Mouse (Mus musculus): Measurements from ENCODE around the gene Hecw2.

Gene Hecw2

DNA sequence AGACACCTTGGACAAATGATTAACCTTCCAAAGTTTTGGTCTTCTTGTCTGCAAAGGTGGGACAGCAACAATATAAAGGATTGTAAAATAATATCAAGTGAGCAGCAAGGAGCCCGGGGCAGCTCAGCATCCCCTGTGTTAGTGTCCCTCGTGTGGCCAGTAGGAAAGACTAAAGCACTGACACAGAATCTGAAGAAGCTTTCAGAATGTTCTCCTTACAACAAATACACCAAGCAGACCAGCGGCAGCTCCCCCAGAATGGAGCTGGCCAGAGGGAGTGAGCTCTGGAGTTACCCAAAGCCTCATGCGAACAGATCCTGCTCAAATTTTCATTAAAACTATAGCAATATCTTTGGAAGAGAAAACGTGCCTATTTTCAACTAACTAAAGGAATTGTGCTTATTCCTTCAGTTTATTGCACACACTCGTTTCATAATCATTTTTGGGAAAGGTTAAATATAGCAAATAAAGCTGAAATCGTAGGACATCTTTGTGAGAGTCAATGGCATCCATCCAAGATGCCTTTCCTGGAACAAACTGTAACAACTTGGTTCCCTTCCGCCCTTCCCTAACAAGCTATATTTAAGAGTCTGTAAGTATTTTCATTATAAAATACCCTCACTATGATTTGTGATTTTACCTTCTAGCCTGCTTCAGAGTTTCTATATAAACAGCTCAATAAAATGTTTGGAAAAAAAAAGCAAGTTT lies 208.6 kb downstream of the Hecw2 start:
- no peak for DNase-seq (ENCODE audit: low spot score)

DNA sequence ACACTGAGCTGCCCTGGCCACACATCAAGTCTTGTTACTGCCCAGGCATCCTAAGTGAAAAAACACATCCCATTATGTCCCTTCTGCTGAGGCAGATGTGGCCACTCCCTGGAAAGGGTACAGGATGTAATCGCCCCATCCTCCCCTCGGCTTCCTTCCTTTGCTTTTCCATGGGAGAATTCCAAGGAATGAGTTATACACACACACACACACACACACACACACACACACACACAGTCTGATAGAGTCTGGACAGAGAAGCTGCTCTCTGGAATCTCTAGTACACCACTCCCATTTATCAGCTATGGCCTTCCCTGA lies 216.5 kb downstream of the Hecw2 start:
- no peak for DNase-seq (ENCODE audit: low spot score)

DNA sequence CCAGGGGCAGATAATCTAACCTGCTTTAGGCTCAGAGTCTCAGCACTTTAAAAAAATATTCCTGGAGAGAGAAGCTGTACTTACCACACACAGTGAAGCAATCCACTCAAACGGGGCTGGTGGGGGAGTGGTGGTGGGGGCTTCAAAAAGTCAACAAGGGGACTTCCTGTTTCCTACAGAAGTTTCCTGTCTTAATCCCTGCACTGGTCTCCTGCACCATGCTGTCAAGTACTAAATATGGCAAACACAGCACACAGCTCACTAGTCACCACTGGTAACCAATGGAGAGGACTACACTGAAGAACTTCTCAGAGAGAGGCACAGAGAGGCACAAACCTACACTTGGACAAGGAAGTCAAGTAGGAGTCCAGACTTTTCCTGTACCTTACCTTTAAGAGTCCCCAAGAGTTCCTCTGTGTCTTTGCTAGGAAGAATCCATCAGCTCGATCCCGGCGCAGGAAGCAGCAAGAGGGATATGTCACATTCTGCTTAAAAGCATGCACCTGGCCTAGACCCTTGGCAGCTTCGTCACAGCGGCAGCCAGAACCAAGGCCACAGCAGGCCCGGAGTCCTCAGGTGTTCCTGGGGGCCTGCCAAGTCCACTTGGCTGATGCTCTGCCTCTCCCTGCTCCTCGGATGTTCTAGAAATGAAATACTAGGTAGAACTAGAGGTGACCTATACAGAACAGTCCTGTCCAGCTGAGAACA lies 217.0 kb downstream of the Hecw2 start:
- no peak for DNase-seq (ENCODE audit: low spot score)

DNA sequence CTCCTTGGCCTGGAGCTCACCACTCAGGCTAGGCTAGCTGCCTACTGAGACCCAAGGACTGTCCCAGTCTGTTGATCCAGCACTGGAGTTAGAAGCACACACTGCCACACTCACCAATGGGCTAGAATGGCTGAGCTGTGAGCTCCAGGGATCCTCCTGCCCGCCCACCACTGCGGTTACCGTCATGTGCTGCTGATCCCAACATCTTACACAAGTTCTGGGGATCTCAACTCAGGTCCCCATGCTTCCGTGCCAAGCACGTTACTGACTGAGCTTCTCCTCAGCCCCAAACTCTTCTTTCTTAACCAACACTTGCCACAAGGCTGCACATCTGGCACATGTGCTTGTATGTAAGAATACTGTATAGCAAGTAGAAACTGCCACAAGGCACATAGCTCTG lies 218.2 kb downstream of the Hecw2 start:
- DNase-seq (ENCODE audit: low spot score): no peak

DNA sequence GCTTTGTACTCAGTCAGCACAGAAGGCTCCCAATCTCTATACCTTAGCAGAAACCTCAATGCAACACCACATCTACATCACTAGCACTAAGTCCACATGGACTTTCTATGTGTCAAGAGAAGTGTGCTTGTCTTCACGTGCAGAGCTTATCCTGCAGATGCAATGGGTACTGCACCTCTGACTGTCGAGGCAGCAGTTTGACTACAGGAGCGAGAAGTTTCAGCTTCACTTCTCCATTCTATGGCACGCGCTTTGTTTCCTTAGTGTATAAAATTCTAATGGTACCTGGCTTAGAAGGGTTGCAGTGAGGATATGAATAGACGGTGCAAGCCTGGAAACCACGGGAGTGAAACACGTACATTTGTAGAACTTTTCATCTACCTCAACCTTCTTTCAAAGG lies 218.9 kb downstream of the Hecw2 start:
- no peak for DNase-seq (ENCODE audit: low spot score)

DNA sequence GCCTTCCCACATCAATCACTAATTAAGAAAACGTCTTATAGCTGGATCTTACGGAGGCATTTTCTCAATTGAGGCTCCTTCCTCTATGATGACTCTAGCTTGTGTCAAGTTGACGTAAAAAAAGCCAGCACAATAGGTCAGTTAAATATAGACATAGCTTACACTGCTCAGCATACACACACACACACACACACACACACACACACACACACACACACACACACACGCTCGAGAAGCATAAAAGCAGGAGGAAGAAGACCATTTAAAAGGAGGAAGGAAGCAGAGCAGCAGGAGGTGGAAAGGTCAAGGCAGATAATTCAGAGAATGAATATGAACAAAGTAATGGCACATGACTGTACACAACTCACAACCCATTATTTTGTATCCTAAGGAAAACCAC lies 220.0 kb downstream of the Hecw2 start:
- DNase-seq (ENCODE audit: low spot score): no peak

DNA sequence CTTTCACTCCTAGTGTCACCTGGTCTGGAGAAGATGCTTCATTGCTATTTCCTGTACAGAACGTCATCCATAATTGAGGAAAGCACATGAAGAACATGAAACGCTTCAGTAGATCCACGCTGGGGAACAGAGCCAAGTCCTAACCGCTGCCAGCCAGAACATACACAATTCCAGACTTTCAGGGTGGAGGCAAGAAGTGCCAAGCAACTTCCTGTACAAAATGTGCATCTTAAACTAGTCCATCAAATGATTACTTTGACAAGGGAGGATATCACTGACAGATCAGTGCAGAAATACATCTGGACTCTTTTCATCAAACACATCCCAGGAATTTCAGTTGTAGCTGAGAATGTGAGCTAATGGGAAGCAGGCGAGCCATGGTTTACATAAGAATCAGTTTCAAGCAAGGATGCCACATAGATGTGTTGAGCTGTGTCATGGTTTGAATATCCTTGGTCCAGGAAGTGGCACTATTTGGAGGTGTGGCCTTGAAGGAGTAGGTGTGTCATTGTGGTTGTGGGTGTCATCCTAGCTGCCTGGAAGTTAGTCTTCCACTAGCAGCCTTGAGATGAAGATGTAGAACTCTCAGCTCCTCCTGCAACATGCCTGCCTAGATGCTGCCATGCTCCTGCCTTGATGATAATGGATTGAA lies 224.5 kb downstream of the Hecw2 start:
- DNase-seq (ENCODE audit: low spot score): no peak

DNA sequence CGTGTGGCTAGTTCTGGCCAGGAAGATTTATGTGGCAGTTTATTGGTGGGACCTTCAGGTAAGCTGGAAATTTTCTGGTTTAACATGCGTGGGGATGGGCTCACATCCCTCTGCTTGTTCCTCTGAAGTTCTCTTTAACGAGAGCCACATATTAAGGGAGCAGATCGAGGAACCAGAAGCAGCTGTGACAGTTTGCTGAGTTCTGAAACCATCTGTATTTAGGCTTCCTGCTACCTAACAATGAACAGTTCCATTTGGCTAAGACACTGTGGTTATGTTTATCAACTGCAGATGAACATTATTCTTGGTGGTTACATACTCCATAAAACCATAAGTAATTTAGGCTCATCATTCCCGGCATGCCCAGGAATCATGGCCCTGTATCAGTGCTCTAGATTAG lies 242.6 kb downstream of the Hecw2 start:
- DNase-seq (ENCODE audit: low spot score): no peak

DNA sequence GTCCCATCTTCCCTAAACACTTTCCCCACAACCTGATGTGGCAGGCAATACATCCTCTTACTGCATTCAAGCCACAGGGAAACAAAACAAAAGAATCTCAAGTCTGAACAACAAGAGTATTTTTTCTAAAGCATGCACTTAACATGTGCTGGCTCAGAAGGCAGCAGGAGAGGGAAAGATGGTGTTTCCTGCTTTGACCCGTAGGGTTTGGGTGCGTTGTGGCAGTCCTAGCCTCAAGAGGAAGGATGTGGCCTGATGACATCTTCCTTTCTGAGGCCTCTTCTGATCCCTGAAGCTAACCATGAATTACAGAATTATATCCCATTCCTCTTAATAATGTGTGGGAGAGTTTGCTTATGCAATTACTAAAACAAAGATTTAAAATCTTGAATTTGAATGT lies 249.2 kb downstream of the Hecw2 start:
- DNase-seq (ENCODE audit: low spot score): no peak

DNA sequence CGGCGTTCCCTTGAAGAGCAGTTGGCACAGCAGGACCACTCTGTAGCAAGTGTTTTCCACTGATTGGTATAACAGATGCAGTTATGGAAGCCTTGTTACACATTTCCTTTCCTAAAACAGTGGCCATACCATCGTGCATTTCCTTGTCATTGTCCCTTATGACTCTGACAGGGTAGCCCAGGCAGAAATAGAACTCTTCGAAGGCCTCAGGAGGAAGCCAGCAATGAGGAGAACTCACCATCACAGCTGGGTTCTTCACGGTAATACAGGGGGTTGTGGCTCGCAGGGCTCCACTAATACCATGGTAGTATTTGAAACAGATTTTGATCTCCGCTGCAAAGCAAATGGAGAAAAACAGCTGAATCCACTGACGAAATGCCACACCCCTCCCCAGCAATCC lies 252.5 kb downstream of the Hecw2 start:
- no peak for DNase-seq (ENCODE audit: low spot score)

DNA sequence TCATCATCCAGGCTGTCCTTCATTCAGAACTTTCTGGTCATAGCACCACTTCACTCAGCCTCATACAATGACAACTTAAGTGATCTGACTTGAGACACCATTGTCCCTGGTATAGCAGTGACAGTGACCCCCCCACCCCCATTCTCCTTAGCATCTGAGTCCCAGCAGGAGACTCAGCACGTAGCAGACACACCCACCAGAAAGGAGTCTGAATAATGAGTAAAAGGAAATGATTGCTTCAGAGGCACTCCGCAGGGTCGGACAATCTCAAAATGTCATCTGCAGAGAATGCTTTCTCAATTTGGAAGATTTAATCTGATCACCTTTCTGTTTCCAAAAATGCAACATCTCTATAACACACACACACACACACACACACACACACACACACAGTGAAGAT lies 253.4 kb downstream of the Hecw2 start:
- DNase-seq (ENCODE audit: low spot score): no peak

DNA sequence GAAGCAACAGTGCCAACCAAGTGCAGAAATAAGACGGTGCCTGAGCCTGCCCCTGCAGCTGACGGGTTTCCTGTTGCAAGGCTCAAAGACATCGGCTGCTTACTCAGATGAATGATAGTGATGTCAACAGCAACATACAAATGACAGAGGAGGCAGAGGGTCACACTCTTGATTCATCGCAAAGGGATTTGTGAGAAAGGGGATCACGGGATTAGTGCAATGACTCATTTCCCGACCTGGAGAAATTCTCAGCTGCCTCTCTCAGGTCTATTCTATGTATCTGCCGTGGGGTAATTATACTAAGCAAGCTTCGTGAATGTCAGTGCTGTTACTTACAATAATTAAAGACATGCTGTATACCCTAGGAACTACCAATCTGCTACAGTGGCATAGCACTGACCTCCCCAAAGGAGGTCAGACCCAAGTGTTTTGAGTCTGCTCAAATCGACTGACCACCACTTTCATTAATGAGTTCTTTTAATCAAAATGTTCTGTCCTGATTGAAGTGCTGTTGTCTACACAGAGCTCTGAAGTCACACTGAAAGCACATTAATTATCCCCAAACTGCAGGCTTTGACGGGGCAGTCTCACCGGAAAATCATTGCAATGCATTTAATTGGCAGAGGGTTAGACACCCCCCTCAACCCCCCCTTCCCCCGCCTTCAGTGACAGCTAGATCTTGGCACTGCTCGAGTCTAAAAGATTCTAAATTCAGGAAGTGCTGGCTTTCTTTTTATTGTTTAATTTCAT lies 254.5 kb downstream of the Hecw2 start:
- DNase-seq (ENCODE audit: low spot score): no peak

DNA sequence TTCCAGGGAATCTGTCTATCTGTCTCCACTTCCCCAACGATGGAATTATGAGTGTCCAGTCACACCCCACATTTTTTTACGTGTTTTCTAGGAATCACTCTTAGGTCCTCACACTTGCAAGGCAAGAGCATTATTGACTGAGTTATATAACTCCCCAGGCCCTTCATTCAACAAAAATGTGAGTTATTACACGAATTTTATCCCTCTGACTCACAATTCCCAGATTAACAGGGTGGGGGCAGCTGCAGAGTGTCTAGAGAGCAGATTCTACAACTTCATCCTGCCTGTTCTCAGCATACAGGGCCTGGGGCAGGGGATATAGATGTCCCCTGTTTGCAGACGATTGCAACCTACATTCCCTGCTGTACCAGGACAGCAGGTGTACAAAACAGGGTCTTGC lies 255.7 kb downstream of the Hecw2 start:
- DNase-seq (ENCODE audit: low spot score): no peak

DNA sequence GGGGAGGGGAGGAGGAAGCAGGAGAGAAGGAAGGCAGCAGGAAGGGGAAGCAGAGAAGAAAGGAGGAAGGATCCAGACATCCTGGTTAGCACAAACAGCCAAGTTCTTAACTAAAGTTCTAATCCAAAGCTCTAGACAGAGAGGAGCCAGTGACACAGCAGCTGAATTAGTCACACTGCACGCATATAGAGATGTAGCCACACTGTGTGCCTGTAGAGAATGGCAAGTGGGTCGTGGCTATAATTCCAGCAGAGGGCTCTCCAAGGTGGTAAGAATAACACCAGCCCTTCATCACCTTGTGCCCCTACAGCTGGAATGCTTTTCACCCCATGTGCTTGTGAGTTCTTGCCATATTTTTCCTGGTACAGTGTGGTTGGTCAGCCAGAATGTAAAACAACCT lies 261.7 kb downstream of the Hecw2 start:
- no peak for DNase-seq (ENCODE audit: low spot score)

DNA sequence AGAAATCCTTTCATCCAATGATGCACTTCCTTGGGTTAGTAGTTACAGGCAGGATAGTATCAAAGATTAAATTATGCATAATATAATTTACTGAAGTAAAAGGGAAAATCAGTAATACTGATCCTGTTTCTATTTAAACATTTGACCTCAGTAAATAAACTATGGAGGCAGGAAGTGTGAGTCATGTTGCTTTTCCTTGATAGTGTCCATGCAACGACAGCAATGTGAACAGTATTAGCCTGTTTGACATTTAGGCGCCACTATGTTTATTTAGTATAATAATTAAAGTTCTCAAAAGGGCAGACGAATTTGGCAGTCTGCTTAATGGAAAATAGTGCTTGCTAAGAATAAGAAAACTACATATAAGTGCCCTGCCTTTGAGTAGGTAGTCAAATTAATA lies 263.7 kb downstream of the Hecw2 start:
- no peak for DNase-seq (ENCODE audit: low spot score)

DNA sequence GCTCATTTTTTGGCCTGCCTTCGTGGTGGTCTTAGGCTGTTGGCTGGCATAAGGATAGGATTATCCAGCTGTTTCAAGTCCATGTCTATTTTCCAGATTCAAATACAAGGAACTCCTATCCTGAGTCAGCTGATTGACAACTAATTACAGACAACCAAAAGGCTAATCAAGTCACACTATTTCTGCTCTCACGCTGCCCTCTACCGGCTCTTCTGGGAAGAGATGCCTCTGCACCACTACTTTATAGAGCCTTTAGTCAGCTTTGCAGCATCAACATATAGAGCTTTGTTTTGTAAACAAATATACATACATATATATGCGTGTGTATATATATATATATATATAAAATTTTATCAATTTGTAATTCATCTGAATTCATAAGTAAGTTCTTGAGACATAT lies 267.4 kb downstream of the Hecw2 start:
- no peak for DNase-seq (ENCODE audit: low spot score)

DNA sequence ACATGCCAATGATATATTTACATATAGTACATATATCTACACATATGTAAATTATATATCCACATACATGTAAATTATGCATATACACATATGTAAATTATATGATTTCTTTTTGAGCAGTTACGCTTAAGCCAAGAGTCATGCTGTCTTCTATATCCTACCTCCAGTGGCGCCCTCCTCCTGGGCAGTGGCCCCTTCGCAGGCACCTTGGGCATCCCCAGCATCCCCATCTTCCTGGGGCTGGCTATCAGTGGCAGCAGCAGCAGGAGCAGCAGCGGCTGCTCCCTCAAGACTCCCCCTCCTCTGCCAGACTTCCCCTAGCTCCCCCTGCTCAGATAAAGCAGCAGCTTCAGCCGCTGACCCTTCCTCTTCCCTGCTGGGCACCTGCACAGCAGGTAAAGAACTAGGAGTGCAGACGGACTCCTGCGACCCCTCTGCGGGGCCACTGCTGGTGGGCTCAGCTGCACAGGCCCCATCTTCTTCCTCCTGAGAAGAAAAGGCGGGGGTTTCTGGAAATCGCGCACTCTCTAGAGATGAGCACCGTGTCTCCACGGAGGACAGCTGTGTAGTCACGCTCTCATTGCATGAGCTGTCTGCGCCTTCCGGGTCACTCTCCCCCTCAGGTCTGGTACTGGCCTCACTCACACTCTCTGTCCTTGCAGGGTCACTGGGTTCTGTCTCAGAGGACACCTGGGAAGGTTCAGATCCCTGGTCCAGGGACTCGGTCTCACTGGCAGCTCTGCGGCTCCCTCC lies 269.6 kb downstream of the Hecw2 start:
- DNase-seq (ENCODE audit: low spot score): no peak

DNA sequence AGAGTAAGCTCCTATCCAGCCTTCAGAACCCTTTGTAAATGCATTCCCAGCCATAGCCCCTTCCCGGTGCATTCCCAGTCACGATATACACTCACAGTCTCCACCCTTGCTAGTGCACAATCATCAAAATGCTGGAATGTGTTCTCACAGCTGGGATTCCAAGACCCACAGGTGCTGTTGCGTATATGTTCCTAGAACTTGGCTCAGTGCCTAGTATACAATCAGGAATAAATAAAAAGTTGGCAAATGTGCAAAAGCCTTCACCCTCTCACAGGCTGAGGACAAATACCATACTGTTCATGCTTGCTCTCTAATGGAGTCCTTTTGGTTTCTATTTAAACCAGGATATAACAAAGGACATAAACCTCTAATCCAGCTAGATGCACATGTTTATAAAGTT lies 283.1 kb downstream of the Hecw2 start:
- no peak for DNase-seq (ENCODE audit: low spot score)

DNA sequence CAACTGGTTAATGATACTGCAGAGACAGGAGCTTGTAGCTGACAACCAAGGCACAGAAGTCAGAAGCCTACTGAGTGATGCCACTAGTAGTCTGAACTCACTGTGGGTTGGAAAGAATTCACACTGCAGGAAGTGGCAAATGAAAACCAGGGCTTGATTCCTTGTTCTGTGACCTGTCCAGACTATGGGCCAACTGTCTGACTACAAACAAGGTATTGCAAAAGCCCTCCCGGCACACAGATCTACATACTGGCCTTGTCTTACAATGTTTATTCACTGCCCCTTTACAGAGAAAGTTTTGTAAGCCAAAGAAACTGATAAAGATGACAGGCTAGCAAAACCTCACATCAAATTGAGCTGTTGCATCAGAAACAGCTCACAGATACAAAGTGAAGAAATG lies 284.7 kb downstream of the Hecw2 start:
- DNase-seq (ENCODE audit: low spot score): no peak

DNA sequence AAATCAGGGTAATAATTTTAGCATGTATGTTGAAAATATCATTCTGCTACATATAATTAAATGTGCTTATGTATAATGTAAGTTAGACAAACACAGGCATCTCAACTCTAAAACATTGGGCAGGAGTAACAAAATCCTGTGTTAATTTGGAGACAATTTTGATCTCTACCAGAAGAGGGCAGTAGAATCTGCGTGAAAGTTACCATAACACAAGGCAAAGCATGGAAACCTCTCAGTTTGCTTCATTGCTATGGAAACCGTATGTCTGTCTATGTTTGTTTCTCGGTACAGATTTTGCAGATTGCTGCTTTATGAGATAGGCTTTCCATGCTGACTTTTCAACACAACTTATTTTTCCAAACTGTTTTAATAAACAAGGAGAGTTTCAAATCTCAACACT lies 285.9 kb downstream of the Hecw2 start:
- DNase-seq (ENCODE audit: low spot score): peak; percentile 24

DNA sequence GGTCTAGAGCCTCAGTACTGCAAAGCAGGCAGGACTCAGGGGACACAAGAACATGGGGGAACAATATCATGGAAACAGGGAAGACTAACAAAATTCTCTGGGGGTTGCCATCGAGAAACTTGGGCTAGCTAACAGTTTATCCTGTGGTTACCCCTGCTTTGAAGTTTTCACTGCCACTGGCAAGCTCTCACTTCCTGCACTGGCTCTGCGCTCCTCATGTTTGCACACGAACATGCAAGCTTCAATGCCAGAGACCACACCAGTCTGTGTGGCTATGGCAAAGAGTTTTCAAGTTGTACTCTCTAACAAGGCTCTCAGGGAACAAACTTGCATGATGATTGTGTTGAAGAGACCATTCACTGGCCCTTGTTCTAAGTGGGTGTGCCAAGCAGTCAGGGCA lies 288.8 kb downstream of the Hecw2 start:
- DNase-seq (ENCODE audit: low spot score): no peak

DNA sequence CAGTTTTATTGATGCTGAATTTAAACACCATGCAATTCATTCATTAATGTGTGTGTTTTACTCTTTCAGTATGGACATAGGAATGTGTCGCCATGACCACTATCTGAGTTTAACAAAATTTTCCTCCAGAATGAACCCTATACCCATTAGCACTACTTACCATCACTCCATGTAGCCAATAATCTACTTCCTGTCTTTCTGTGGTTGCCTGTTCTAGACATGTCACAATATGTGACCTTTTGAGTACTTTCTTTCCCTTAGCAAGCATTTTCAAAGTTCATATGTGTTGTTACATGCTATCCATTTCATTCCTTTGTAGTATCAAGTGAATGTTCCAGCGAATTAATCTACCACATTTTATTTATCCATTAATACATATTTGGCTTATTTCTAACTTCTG lies 294.6 kb downstream of the Hecw2 start:
- DNase-seq (ENCODE audit: low spot score): no peak

Data from left cerebral cortex, adult 11 months (tissue).